Mouse (Mus musculus) thymus, postnatal 14 days (tissue): ENCODE data around the gene Gm21887.
"Not testable (repeated sequence)": the region's sequence is repeated elsewhere in the genome, so short reads cannot be mapped to it uniquely, and the experiment has no call there.

Experiments used
- DNase-seq: peaks from one replicate; pipeline ENCODE4 v3.0.0; 2021

The Gm21887 gene

GRCm38 (mm10) chrX:170009016-170009750 lies at the start of gene Gm21887:
Gene Gm21887 (plus strand): TSS chrX:170009659.
- peak; percentile 98 for DNase-seq

- peak; percentile 22 for DNase-seq
These were observed 40.1 kb upstream of the Gm21887 start for GRCm38 (mm10) chrX:169969337-169969736.

GRCm38 (mm10) chrX:169969765-169970164 lies 39.7 kb upstream of the Gm21887 start:
- DNase-seq: peak; percentile 2

GRCm38 (mm10) chrX:169970546-169970945 lies 38.9 kb upstream of the Gm21887 start:
- peak; percentile 3 for DNase-seq

GRCm38 (mm10) chrX:169971562-169971961 lies 37.9 kb upstream of the Gm21887 start:
- DNase-seq: peak; percentile 3

- peak; percentile 2 for DNase-seq
These were observed 37.3 kb upstream of the Gm21887 start for GRCm38 (mm10) chrX:169972131-169972530.

- peak; percentile 4 for DNase-seq
These were observed 36.5 kb upstream of the Gm21887 start for GRCm38 (mm10) chrX:169972791-169973494.

- DNase-seq: not testable (repeated sequence)
These were observed 35.7 kb upstream of the Gm21887 start for GRCm38 (mm10) chrX:169973806-169974205.

- DNase-seq: not testable (repeated sequence)
These were observed 35.0 kb upstream of the Gm21887 start for GRCm38 (mm10) chrX:169974456-169974855.

GRCm38 (mm10) chrX:169974974-169975373 lies 34.5 kb upstream of the Gm21887 start:
- DNase-seq: peak; percentile 4

- DNase-seq: peak; percentile 3
These were observed 33.8 kb upstream of the Gm21887 start for GRCm38 (mm10) chrX:169975681-169976131.

GRCm38 (mm10) chrX:169976340-169976739 lies 33.1 kb upstream of the Gm21887 start:
- DNase-seq: not testable (repeated sequence)

GRCm38 (mm10) chrX:169977856-169978435 lies 31.5 kb upstream of the Gm21887 start:
- peak; percentile 11 for DNase-seq

GRCm38 (mm10) chrX:169978436-169979381 lies 30.8 kb upstream of the Gm21887 start:
- DNase-seq: peak; percentile 75

- DNase-seq: not testable (repeated sequence)
These were observed 29.8 kb upstream of the Gm21887 start for GRCm38 (mm10) chrX:169979461-169980202.

GRCm38 (mm10) chrX:169980203-169980556 lies 29.3 kb upstream of the Gm21887 start:
- peak; percentile 3 for DNase-seq

- DNase-seq: peak; percentile 2
These were observed 28.6 kb upstream of the Gm21887 start for GRCm38 (mm10) chrX:169980809-169981289.

GRCm38 (mm10) chrX:169981761-169982181 lies 27.7 kb upstream of the Gm21887 start:
- DNase-seq: peak; percentile 25

- peak; percentile 10 for DNase-seq
These were observed 26.7 kb upstream of the Gm21887 start for GRCm38 (mm10) chrX:169982606-169983400.

GRCm38 (mm10) chrX:169983401-169984165 lies 25.9 kb upstream of the Gm21887 start:
- DNase-seq: peak; percentile 13
